In genomic region chr4:26543833-26544232, GRCm38 (mm10) we compare ENCODE assay signal across 11 mouse cellular contexts.
DNase-seq lines count a peak whose midpoint lies in the region; ATAC-seq and TF ChIP-seq lines count a peak whose summit lies in the region.
"Had no signal": no experiment of that assay in that cellular context is flagged by ENCODE, and none has a peak within 500 bp of the region (broad histone marks: within the 10 kb centered on the region; RNA-seq: fewer than 3 reads in every experiment).

No protein-coding gene starts in this region.

- H3K9me3 ChIP-seq in heart, postnatal 0 days (replicated peaks; ENCODE audit: control insufficient read depth, low read length) = no peaks in the 10 kb centered on the region
- H3K9me3 ChIP-seq in E14TG2a.4 (ENCODE audit: low read length) = no peaks in the 10 kb centered on the region
- H3K9me3 ChIP-seq: heart, embryonic 12.5 days had no signal

- TF ChIP-seq CTCF in heart, postnatal 0 days (IDR thresholded peaks at IDR 0.05; ENCODE audit: low read depth) = peak; percentile 50
- peak; percentile 31; the same call in 1 of the 2 replicates for TF ChIP-seq CTCF in E14TG2a.4 (conservative IDR thresholded peaks at IDR 0.05; ENCODE audit: low read length)

- H3K9ac ChIP-seq in heart, postnatal 0 days (replicated peaks; ENCODE audit: low read depth, low read length) = no peak overlapping the region
- H3K9ac ChIP-seq: heart, embryonic 12.5 days had no signal

- WGBS in heart, postnatal 0 days = 39% methylated on average over 1 of the region's 1 CpGs

- no peaks in the 10 kb centered on the region for H3K27me3 ChIP-seq in heart, postnatal 0 days (ENCODE audit: control insufficient read depth, insufficient read depth, low read length)
- H3K27me3 ChIP-seq in E14TG2a.4 (ENCODE audit: insufficient read depth, low read length) = no peaks in the 10 kb centered on the region
- H3K27me3 ChIP-seq: heart, embryonic 12.5 days had no signal

- H3K4me1 ChIP-seq in heart, postnatal 0 days (ENCODE audit: control insufficient read depth, insufficient read depth) = no peaks in the 10 kb centered on the region
- no peaks in the 10 kb centered on the region for H3K4me1 ChIP-seq in E14TG2a.4 (replicated peaks; ENCODE audit: low read depth, low read length)
- H3K4me1 ChIP-seq: heart, embryonic 12.5 days had no signal

- ATAC-seq in heart, postnatal 0 days (ENCODE audit: insufficient read depth, low read depth) = no peak
- ATAC-seq in common myeloid progenitor, adult 5-6 weeks (replicated peaks; ENCODE audit: low read depth, poor library complexity, severe bottlenecking) = 0 out of 2 replicates have a peak, but pooled peaks have one; percentile 54

- H3K4me3 ChIP-seq in heart, postnatal 0 days (ENCODE audit: low read depth, low read length) = no peak overlapping the region
- no peak overlapping the region for H3K4me3 ChIP-seq in E14TG2a.4 (replicated peaks; ENCODE audit: low read length)
- H3K4me3 ChIP-seq: heart, embryonic 12.5 days had no signal

- TF ChIP-seq EP300 in heart, postnatal 0 days (IDR thresholded peaks at IDR 0.05; ENCODE audit: low read depth) = no peak

- DNase-seq in heart, postnatal 0 days (ENCODE audit: low spot score) = peak; percentile 46
- no peak for DNase-seq in heart, postnatal 14 days
- DNase-seq in mesoderm, embryonic 11.5 days (ENCODE audit: low read depth, low spot score) = peak; percentile 63
- DNase-seq in testis, postnatal 10 days (ENCODE audit: low spot score) = no peak
- no peak for DNase-seq in frontal cortex, postnatal 36 days (ENCODE audit: low spot score in 2 of 2)
- DNase-seq in adrenal gland, adult 18-20 months (ENCODE audit: low spot score in 2 of 2) = no peak
- DNase-seq: adrenal gland, postnatal 10 days had no signal

- H3K27ac ChIP-seq in heart, postnatal 0 days (ENCODE audit: low read depth) = no peak overlapping the region
- H3K27ac ChIP-seq: macrophage had no signal

- intact Hi-C loops in heart, postnatal 14 days (cut with DNase I) = no loop called here

- H3K4me2 ChIP-seq in heart, postnatal 0 days (ENCODE audit: low read depth, low read length) = no peak overlapping the region
- H3K4me2 ChIP-seq: heart, embryonic 12.5 days had no signal

- no peaks in the 10 kb centered on the region for H3K36me3 ChIP-seq in heart, postnatal 0 days (replicated peaks; ENCODE audit: control insufficient read depth, insufficient read depth, low read length)
- no peaks in the 10 kb centered on the region for H3K36me3 ChIP-seq in E14TG2a.4 (ENCODE audit: insufficient read depth, low read length)
- H3K36me3 ChIP-seq: heart, embryonic 12.5 days had no signal

Comparison
In these comparisons a context has a peak if more than half of its experiments do, and no peak if none do; other contexts are left out.
1. DNase-seq: peak in heart, postnatal 0 days (single experiment) and mesoderm, embryonic 11.5 days (single experiment); none in heart, postnatal 14 days (0 of 2), testis, postnatal 10 days (single experiment), frontal cortex, postnatal 36 days (0 of 2) and adrenal gland, adult 18-20 months (0 of 2).